Mouse (Mus musculus): Measurements from ENCODE around the gene Stk11ip. TPM values are rescaled to one million over a fixed set of nuclear protein-coding genes. Genes with fewer than 3 reads are reported as not detected.

Gene Stk11ip
- total RNA-seq, 2 experiments from 2014 or later = 10.3 to 13.9 TPM

DNA sequence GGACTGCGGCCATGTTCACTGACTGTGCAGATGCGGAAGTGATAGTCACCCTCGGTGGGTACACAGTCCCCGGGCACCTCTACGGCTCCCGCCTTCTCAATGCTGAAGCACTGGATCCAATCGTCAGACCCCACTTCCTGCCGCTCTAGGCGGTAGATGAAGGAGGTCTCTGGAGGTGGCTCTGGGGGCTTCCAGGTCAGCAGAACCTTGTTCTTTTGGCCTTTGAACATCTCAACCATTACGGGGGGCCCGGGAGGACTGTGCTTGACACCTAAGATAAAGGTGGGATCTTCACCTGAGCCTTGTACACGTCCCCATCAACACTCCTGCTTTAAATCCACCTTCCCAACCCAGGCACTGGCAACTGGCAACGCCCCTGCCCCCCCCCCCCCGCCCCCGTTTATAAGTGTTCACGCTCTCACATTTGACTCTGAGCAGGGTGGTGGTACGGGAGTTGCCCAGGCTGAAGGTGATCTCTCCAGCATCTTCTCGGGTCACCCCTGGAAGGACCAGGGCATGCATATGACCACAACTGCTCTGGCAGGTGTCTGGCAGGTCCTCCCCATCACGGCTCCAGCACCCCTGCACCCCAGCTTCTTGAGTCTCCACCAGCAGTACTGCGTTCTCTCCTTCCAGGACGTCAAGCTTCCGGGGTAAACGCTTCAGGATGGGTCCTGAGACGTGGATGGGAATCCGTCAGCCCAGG is 18.2 kb upstream of the Stk11ip start:
- DNase-seq = no peak
- intact Hi-C loops (cut with DNase I) = loop anchor here (2.0 kb wide), 1 partner anchor 22 kb away; no protein-coding TSS in a partner anchor

- intact Hi-C loops (cut with DNase I) = loop anchor here (2.0 kb wide), 1 partner anchor 23 kb away; no protein-coding TSS in a partner anchor
- DNase-seq = no peak
Observed at GRCm38 (mm10) chr1:75503651-75503980, 17.7 kb upstream of the Stk11ip start.

DNA sequence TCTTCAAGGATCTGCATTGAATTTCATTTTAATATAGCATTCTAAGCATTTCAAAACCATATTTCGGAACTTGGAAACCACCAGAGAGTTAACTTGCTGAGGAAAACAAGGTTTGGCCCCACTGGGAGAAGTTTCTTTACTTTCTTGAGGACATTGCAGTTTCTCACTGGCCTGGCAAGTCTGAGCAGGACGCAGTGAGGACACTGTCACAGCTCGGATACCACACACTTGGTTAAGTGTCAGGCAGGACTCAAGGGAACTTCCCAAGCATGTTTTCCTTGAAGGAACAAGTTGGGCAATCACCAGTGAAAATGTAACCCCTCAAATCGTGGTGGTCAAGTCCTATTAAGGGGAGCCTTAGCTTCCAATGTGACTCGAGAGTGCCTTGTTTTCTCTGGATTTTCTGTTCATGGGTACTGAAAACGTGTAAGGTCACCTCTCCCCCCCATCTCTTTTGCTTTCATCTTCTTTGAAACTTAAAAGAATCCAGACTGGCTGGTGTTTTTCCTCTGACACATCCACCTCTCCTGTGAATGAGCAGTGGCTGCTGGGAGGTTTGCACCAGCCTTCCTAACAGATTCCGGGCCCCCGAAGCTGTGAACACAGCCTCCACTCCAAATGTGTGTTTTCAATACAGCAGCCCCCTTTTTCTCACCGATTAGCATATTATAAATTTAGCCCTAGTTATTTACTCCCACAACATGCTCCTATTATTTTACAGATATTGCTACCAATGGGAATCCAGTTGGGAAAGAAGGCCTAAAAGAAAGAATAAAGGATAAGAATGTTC is 16.9 kb upstream of the Stk11ip start:
- intact Hi-C loops (cut with DNase I) = loop anchor here (2.0 kb wide), 1 partner anchor 56 kb away; no protein-coding TSS in a partner anchor
- no peak for DNase-seq

- intact Hi-C loops (cut with DNase I) = loop anchor here (2.0 kb wide), 1 partner anchor 55 kb away; no protein-coding TSS in a partner anchor
- peak; percentile 78 to 81 for DNase-seq
Observed at GRCm38 (mm10) chr1:75505159-75505955, 16.0 kb upstream of the Stk11ip start.

GRCm38 (mm10) chr1:75505956-75506831 is 15.1 kb upstream of the Stk11ip start, which contains the start of gene Obsl1:
Gene Obsl1 (minus strand): TSS chr1:75506452.
- intact Hi-C loops (cut with DNase I) = loop anchor here (2.0 kb wide), 2 partner anchors 15 to 55 kb away; partner anchors contain the start of gene Stk11ip
- peak; percentile 84 to 87 for DNase-seq

DNA sequence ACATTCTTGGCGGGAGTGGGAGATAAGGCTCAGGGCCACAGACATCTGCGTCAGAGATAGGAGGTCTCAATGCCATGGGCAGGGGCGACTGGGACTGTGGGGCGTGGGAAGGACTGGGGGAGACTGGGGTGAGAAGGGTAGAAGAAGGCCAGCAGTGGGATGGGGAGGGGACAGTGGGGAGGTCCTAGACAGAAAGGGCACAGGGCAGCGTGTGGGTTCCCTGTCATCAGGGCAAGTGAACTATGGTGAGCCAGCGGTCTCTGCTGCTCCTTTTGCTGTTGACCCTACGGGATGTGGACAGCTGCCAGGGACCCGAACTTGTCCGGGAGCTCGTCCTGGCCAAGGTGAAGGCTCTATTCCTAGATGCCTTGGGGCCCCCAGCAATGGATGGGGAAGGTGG is 14.3 kb upstream of the Stk11ip start, which contains the start of gene Inha:
Gene Inha, plus strand, starts transcription at position 72 of the 400 bp plus-strand sequence.
- intact Hi-C loops (cut with DNase I) = loop anchor here (2.0 kb wide), 1 partner anchor 14 kb away; the partner anchor contains the start of gene Stk11ip

GRCm38 (mm10) chr1:75509586-75509985 is 11.7 kb upstream of the Stk11ip start:
- DNase-seq = no peak
- intact Hi-C loops (cut with DNase I) = no loop called here

More for the DNA sequence above, 14.3 kb upstream of the Stk11ip start, which contains the start of gene Inha:
- DNase-seq = no peak

- no peak for DNase-seq
Observed at GRCm38 (mm10) chr1:75510154-75510553, 11.2 kb upstream of the Stk11ip start.

DNA sequence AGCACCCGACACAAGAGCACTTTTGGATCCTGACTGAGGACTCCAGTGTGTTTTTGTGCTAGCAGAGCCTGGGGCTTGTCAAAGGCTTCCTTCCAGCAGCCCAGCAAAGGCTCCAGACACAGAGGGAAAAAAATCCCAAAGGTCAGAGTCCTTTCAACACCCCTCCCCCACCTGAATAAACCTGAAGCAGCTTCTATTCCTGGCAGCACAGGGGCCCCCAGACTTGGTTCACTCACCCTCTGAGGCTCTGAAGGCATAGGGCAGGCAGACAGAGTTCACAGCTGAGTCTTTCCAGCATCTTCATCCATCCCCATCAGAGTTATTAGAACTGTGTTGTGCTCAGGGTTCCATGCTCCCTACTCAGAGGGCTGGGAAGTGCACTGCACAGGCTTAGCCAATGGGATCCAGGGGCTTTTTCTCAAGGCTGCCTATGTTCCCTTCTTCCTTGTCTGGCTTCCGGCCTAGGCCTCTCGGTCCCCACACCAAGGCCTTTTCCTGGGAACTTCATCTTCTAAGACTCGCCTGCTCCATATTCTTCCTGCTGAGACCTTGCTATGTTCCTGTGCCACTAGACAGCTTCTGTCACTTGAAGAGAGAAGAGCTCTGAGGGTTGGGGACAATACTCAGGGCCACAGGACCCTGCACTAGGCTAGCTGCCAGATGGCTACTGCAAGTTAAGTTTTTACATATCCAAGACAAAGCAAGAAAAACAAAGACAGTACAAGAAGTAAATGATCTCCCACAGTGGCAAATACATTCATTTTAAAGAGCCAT is 9.7 kb upstream of the Stk11ip start:
- intact Hi-C loops (cut with DNase I) = no loop called here
- no peak for DNase-seq

More at GRCm38 (mm10) chr1:75510154-75510553, 11.2 kb upstream of the Stk11ip start:
- intact Hi-C loops (cut with DNase I) = no loop called here

GRCm38 (mm10) chr1:75512550-75512949 is 8.8 kb upstream of the Stk11ip start:
- intact Hi-C loops (cut with DNase I) = no loop called here
- DNase-seq = no peak

DNA sequence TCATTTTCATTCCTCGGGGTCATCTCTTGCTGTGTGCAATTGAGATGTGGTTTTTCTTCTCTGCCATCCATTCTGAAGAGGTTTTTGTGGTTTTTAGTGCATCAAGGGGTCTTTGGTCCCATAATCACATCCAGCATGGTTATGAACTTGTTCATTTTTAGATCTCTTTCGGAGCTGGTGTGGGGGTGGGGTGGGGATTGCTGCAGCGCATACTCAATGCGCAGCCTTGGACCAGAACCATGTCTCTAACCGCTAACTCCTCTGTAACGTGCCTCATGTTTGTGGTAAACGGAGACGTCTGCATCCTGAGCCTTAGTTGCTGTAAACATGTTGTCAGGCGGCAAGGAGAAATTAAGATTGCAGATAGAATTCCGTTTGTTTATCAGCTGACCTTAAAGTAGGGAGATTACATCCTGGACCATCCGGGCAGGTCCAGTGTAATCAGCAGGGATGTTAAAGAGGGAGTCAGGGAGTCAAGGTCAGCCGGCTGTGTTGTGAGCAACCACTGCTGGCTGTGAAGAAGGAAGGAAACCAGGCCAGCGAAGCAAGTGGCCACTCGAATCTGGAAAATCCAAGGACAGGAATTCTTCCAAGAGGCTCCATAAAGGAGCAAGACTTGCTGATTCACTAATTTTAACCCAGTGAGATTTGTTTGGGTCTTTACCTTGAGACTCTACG is 4.5 kb upstream of the Stk11ip start:
- intact Hi-C loops (cut with DNase I) = no loop called here
- DNase-seq = no peak

DNA sequence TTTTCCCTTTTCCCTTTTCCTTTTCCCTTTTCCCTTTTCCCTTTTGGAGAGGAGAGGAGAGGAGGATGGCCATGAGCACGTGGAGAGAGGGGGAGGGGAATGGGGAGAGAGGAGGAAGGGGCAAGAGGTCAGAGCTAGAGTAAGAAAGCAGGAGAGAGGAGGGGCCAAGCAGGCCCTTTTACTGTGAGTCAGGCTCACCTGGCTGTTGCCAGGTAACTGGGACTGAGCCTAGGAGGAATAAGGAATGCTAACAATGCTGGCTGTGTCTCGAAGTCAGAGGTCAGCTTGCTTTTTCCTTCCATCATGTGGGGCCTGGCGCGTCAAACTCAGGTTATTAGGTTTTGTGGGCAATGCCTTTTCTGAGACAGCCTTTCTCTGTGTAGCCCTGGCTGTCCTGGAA is 3.3 kb upstream of the Stk11ip start:
- intact Hi-C loops (cut with DNase I) = no loop called here
- DNase-seq = no peak

GRCm38 (mm10) chr1:75518427-75518826 is 2.9 kb upstream of the Stk11ip start:
- intact Hi-C loops (cut with DNase I) = no loop called here
- DNase-seq = no peak

GRCm38 (mm10) chr1:75519576-75519975 is 1.8 kb upstream of the Stk11ip start:
- intact Hi-C loops (cut with DNase I) = no loop called here
- DNase-seq = no peak

DNA sequence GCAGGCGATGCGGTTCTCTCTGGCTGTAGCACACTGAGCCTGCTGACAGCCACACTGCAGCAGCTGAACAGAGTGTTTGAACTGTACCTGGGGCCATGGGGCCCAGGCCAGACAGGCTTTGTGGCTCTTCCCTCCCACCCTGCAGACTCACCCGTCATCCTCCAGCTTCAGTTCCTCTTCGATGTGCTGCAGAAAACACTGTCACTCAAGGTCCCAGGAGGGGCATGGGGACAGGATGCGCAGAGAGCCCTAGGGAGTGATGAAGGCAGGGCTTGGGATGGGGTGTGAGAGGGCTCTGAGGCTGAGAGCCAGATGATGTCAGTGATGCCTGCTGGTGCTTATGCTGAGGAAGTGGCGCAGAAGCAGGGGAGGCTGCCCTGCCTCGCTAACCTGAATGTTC is 3.4 kb downstream of the Stk11ip start:
- DNase-seq = no peak
- intact Hi-C loops (cut with DNase I) = no loop called here

DNA sequence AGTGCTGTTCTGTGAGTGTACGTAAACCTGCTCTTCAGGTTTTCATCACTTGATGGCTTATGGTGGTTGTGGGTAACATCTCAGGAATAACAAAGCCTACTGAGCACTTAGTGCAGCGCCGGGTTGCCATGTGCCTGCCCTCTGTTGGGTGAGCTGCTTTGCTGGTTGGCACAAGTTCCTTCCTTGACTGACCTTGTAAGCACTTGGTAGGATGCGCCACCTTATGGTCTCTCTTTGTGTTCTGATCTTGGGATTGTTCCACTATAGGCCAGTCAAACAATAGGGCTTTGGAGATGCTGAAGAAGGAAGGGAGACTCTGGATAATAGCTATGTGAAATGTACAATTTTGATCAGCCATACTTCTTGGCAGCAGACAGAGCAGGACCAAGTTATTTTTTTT is 9.2 kb downstream of the Stk11ip start:
- intact Hi-C loops (cut with DNase I) = no loop called here
- DNase-seq = no peak

GRCm38 (mm10) chr1:75532280-75533172 is 11.2 kb downstream of the Stk11ip start:
- intact Hi-C loops (cut with DNase I) = no loop called here
- DNase-seq = no peak
